Mouse (Mus musculus) liver (tissue): Measurements from ENCODE around the gene Dnajc5.

Experiments used
- DNase-seq: peaks from one replicate; pipeline ENCODE4 v3.0.0-alpha.2; 2020; ENCODE audit warnings: mixed read lengths

Dnajc5 gene

GRCm38 (mm10) chr2:181573961-181574360 is 53.7 kb downstream of the Dnajc5 start:
- no peak for DNase-seq

GRCm38 (mm10) chr2:181574921-181575545 is 54.7 kb downstream of the Dnajc5 start:
- DNase-seq, result no peak

GRCm38 (mm10) chr2:181576613-181577012 is 56.3 kb downstream of the Dnajc5 start:
- no peak for DNase-seq

- no peak for DNase-seq
Observed at GRCm38 (mm10) chr2:181577126-181577525, 56.8 kb downstream of the Dnajc5 start.

- peak; percentile 64 for DNase-seq
Observed at GRCm38 (mm10) chr2:181577981-181578581, 57.8 kb downstream of the Dnajc5 start.

- DNase-seq, result no peak
Observed at GRCm38 (mm10) chr2:181578790-181579618, 58.7 kb downstream of the Dnajc5 start.

- DNase-seq, result no peak
Observed at GRCm38 (mm10) chr2:181579681-181580080, 59.4 kb downstream of the Dnajc5 start.

GRCm38 (mm10) chr2:181580131-181580772 is 60.0 kb downstream of the Dnajc5 start:
- no peak for DNase-seq

GRCm38 (mm10) chr2:181581016-181581401 is 60.7 kb downstream of the Dnajc5 start:
- DNase-seq, result peak; percentile 88

- peak; percentile 88 for DNase-seq
Observed at GRCm38 (mm10) chr2:181581402-181582120, 61.3 kb downstream of the Dnajc5 start.

GRCm38 (mm10) chr2:181582358-181582757 is 62.1 kb downstream of the Dnajc5 start:
- no peak for DNase-seq

- no peak for DNase-seq
Observed at GRCm38 (mm10) chr2:181582939-181583338, 62.7 kb downstream of the Dnajc5 start.

GRCm38 (mm10) chr2:181583460-181584257 is 63.4 kb downstream of the Dnajc5 start:
- no peak for DNase-seq

GRCm38 (mm10) chr2:181584411-181584942 is 64.2 kb downstream of the Dnajc5 start, which contains the start of gene Uckl1:
Gene Uckl1, minus strand, starts transcription at chr2:181584892.
- DNase-seq, result no peak

- no peak for DNase-seq
Observed at GRCm38 (mm10) chr2:181585506-181585905, 65.2 kb downstream of the Dnajc5 start.

GRCm38 (mm10) chr2:181586124-181586523 is 65.8 kb downstream of the Dnajc5 start:
- no peak for DNase-seq

GRCm38 (mm10) chr2:181587796-181588195 is 67.5 kb downstream of the Dnajc5 start:
- DNase-seq, result no peak

GRCm38 (mm10) chr2:181588229-181588780 is 68.0 kb downstream of the Dnajc5 start:
- no peak for DNase-seq

- DNase-seq, result no peak
Observed at GRCm38 (mm10) chr2:181589011-181589731, 68.9 kb downstream of the Dnajc5 start.

GRCm38 (mm10) chr2:181589732-181590105 is 69.4 kb downstream of the Dnajc5 start:
- DNase-seq, result no peak
